In the genomic region with DNA sequence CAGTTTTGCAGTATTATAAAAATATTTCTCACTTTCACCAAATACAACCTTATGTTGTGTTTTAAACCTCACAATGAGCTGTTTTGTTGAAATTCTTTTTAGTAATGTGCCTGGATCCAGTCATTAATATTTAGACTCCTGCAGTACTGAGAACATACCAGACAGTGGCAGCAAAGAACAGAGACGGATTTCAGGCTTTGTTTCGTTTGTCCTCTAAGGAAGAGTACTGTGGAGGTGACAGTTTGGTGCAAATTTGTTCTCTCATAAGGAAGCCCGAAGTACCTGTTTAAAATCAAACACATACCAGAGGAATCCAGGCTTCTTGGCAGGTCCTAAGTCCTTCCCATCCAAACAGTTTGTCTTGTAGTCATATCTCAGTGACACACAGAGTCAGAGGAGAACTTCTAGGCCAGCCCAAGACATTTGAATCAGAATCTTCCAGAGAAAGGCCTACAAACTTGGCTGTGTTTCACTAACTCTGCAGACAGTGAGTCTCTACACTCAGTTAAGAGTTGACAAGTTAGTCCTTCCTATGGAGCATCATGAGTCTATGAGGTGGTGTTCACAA, we compare ENCODE assay signal across 9 mouse cellular contexts. TPM values are rescaled to one million over a fixed set of nuclear protein-coding genes. Genes with fewer than 3 reads are reported as not detected.
DNase-seq lines count a peak whose midpoint lies in the region; ATAC-seq lines count a peak whose summit lies in the region.
"Had no signal": no experiment of that assay in that cellular context is flagged by ENCODE, and none has a peak within 500 bp of the region (broad histone marks: within the 10 kb centered on the region; RNA-seq: fewer than 3 reads in every experiment).

No protein-coding gene starts in this region.

- H3K27me3 ChIP-seq in heart, embryonic 16.5 days (ENCODE audit: control insufficient read depth, insufficient read depth, low read length), result no peaks in the 10 kb centered on the region
- H3K27me3 ChIP-seq in heart, embryonic 10.5 days (ENCODE audit: insufficient read depth, poor library complexity, severe bottlenecking), result no peaks in the 10 kb centered on the region

- no peak for ATAC-seq in heart, embryonic 16.5 days (replicated peaks; ENCODE audit: extremely low read depth, insufficient read depth, low FRiP score)

- H3K4me2 ChIP-seq in heart, embryonic 16.5 days (ENCODE audit: low read depth, low read length), result no peak overlapping the region

- H3K4me3 ChIP-seq in heart, embryonic 16.5 days (ENCODE audit: low read length), result no peak overlapping the region
- no peak overlapping the region for H3K4me3 ChIP-seq in heart, embryonic 10.5 days

- intact Hi-C loops in heart, postnatal 14 days (cut with DNase I), result loop anchor here (2.0 to 5.0 kb wide), 3 partner anchors 103 to 165 kb away; no protein-coding TSS in a partner anchor

- no peak for DNase-seq in heart, embryonic 10.5 days (ENCODE audit: low spot score)
- DNase-seq in 416B (ENCODE audit: low read depth) (peak; percentile 56), R1 (ENCODE audit: low read depth, low spot score) (peak; percentile 63)
- DNase-seq in heart, postnatal 14 days, result peak; percentile 8 to 47
- peak; percentile 47 to 48 for DNase-seq in left cerebral cortex, adult 18-20 months (ENCODE audit: low spot score in 2 of 2)
- no peak for DNase-seq in B cell, adult 2 months
- no peak for DNase-seq in ovary, adult 18-20 months (ENCODE audit: low spot score)

- no peak overlapping the region for H3K27ac ChIP-seq in heart, embryonic 16.5 days (ENCODE audit: low read length)
- H3K27ac ChIP-seq in heart, embryonic 10.5 days, result no peak overlapping the region

- no peaks in the 10 kb centered on the region for H3K9me3 ChIP-seq in heart, embryonic 16.5 days (replicated peaks; ENCODE audit: control insufficient read depth, low read length)
- H3K9me3 ChIP-seq in heart, embryonic 10.5 days, result no peaks in the 10 kb centered on the region

- H3K9ac ChIP-seq in heart, embryonic 16.5 days (ENCODE audit: low read length), result 0 out of 2 replicates have a peak overlapping the region, but pooled peaks have one; percentile 3

- 0 out of 2 replicates have a peak, but pooled peaks cover 3% of the 10 kb centered on the region for H3K4me1 ChIP-seq in heart, embryonic 16.5 days (ENCODE audit: control insufficient read depth, insufficient read depth, low read length)
- peaks cover 4% of the 10 kb centered on the region; the same call in 1 of the 2 replicates for H3K4me1 ChIP-seq in heart, embryonic 10.5 days

- H3K36me3 ChIP-seq in heart, embryonic 16.5 days (ENCODE audit: control insufficient read depth, insufficient read depth), result no peaks in the 10 kb centered on the region
- no peaks in the 10 kb centered on the region for H3K36me3 ChIP-seq in heart, embryonic 10.5 days

- WGBS in heart, embryonic 16.5 days, result 16% methylated on average over 3 of the region's 3 CpGs
- 24% methylated on average over 3 of the region's 3 CpGs for WGBS in heart, embryonic 10.5 days

RNA-seq across cellular contexts. Expression of gene Lmo7, which starts 52.3 kb away (rescaled TPM):
- 267 and 272 TPM in 2 replicates for polyA plus RNA-seq in heart, embryonic 16.5 days (2015; fragmentation: Nextera tagmentation; extraction: Ambion mirVana)
- 79.4 and 133 TPM in 2 replicates for polyA plus RNA-seq in heart, embryonic 10.5 days (2016; fragmentation: Nextera tagmentation; extraction: Ambion mirVana)
- 100 to 1,000 TPM; 375 to 378 TPM for total RNA-seq in heart, postnatal 14 days (2021)
- total RNA-seq in left cerebral cortex, adult 18-20 months (2021), result 10 to 100 TPM; 87.9 to 89.7 TPM

RNA-seq across cellular contexts. Expression of gene Gm9922, which starts 52.4 kb away (rescaled TPM):
- 3.7 and 5.1 TPM in 2 replicates for polyA plus RNA-seq in heart, embryonic 16.5 days (2015; fragmentation: Nextera tagmentation; extraction: Ambion mirVana)
- 1.6 and 2.2 TPM in 2 replicates for polyA plus RNA-seq in heart, embryonic 10.5 days (2016; fragmentation: Nextera tagmentation; extraction: Ambion mirVana)
- 1 to 10 TPM; 1.2 to 1.3 TPM for total RNA-seq in heart, postnatal 14 days (2021)
- total RNA-seq in left cerebral cortex, adult 18-20 months (2021), result not detected
- total RNA-seq: neutrophil, adult 5-6 weeks had no signal

Comparison
In these comparisons a context has a peak if more than half of its experiments do, and no peak if none do; other contexts are left out.
1. DNase-seq: peak in 416B (single experiment), R1 (single experiment), heart, postnatal 14 days (2 of 2) and left cerebral cortex, adult 18-20 months (2 of 2); none in heart, embryonic 10.5 days (single experiment), B cell, adult 2 months (0 of 2) and ovary, adult 18-20 months (single experiment).
2. RNA of gene Lmo7, which starts 52.3 kb away (total RNA-seq): 375 to 378 TPM in heart, postnatal 14 days; 87.9 to 89.7 TPM in left cerebral cortex, adult 18-20 months; every median in the first group is over 4 times any median in the second.